Mouse (Mus musculus) heart, embryonic 10.5 days (tissue): ENCODE results near the gene Ifna16. TPM values are rescaled to one million over a fixed set of nuclear protein-coding genes. Genes with fewer than 3 reads are reported as not detected.

Experiments
- DNase-seq: peaks from one replicate; pipeline ENCODE4 v3.0.0-alpha.2; 2017; ENCODE audit warnings: low spot score
- H3K27ac ChIP-seq: fragments of 300-500 bp; sonication (generic); 2 replicates; pipeline ENCODE4 v1.5.1; 2016; ENCODE audit warnings: mild to moderate bottlenecking
- H3K27me3 ChIP-seq: fragments of 300-500 bp; sonication (generic); 2 replicates; pipeline ENCODE4 v1.6.1; 2016; ENCODE audit warnings: mild to moderate bottlenecking; ENCODE audit not compliant: poor library complexity, insufficient read depth, severe bottlenecking
- H3K36me3 ChIP-seq: fragments of 300-500 bp; sonication (generic); 2 replicates; pipeline ENCODE4 v1.6.1; 2016; ENCODE audit warnings: mild to moderate bottlenecking, moderate library complexity
- H3K4me1 ChIP-seq: fragments of 300-500 bp; sonication (generic); 2 replicates; pipeline ENCODE4 v1.6.1; 2016; ENCODE audit warnings: mild to moderate bottlenecking
- H3K4me3 ChIP-seq: fragments of 300-500 bp; sonication (generic); 2 replicates; pipeline ENCODE4 v1.5.1; 2016; ENCODE audit warnings: mild to moderate bottlenecking, moderate library complexity
- H3K9me3 ChIP-seq: fragments of 300-500 bp; sonication (generic); 2 replicates; pipeline ENCODE4 v1.6.1; 2016; ENCODE audit warnings: mild to moderate bottlenecking, moderate library complexity
- WGBS: fragments of 180-500 bp; shearing (Covaris S2); methylation state at CpG from one replicate; pipeline ENCODE4 v1.1.7; 2016; 5-methylcytosine and 5-hydroxymethylcytosine counted together
- polyA plus RNA-seq: library from polyadenylated mRNA; unstranded; fragments of >200 nt; fragmentation: Nextera tagmentation; extraction: Ambion mirVana; gene quantifications from 2 replicates; pipeline ENCODE4 v1.2.1, GENCODE M21; 2016

Ifna16 gene
- polyA plus RNA-seq, 1 experiment from 2014 or later = not detected

DNA sequence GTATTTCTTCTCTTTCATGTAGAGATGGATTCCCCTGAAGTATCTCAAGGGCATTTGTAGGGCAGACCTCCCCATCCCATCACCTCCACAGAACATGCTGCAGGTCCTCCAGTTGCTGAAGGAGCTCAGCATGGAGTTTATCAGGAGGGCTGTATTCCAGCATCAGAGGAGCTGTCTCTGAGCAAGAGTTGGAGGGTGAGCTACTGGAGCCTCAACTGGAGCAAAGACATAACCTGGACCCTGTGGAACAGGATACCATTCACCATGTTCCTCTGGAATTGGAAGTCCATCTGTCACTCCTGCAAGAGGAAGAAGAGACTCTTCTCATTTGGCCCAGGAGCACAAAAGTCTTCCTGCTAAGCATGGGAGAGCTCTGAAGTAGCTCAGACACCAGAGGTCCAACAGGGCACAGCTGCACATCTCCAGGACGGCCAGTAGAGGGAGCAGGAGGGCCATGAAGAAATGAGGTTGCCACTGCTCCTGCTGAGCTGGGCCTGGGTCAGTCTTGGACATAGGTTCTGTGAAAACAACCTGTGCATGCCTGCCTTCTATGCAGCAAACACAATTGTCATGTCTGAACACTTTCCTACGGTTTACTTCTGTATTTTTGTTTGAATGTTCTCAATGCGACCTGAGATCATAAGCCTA, 19.6 kb upstream of the Ifna16 start:
- peak; percentile 88 for DNase-seq
- no peaks in the 10 kb centered on the region for H3K9me3 ChIP-seq
- H3K4me1 ChIP-seq = no peaks in the 10 kb centered on the region
- 24% methylated on average over 3 of the region's 3 CpGs for WGBS
- H3K27ac ChIP-seq = no peak overlapping the region
- no peaks in the 10 kb centered on the region for H3K36me3 ChIP-seq
- no peaks in the 10 kb centered on the region for H3K27me3 ChIP-seq
- H3K4me3 ChIP-seq = no peak overlapping the region

DNA sequence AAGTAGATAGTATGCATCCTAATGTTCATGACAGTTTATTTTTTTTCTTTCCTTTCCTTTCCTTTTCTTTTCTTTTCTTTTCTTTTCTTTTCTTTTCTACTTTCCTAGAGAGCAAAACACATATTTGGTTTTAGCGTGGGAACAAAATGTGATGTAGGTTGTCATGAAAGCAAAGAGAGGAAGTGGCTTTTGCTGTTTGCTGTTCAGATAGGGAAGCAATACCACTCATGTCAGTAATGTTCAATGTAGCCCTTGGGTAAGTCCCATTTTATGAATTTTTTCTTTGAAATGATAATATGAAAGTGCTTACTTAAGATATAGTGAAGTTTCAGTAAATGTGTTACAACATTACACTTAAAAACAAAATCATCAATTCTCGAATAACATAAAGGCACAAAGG, 16.7 kb upstream of the Ifna16 start:
- Histone ChIP-seq H3K9me3 (no peaks in the 10 kb centered on the region), H3K36me3 (no peaks in the 10 kb centered on the region), H3K27me3 (no peaks in the 10 kb centered on the region), H3K4me1 (no peaks in the 10 kb centered on the region), H3K4me3 (no peak overlapping the region), H3K27ac (no peak overlapping the region)
- no peak for DNase-seq
- WGBS = 78% methylated on average over 2 of the region's 2 CpGs

DNA sequence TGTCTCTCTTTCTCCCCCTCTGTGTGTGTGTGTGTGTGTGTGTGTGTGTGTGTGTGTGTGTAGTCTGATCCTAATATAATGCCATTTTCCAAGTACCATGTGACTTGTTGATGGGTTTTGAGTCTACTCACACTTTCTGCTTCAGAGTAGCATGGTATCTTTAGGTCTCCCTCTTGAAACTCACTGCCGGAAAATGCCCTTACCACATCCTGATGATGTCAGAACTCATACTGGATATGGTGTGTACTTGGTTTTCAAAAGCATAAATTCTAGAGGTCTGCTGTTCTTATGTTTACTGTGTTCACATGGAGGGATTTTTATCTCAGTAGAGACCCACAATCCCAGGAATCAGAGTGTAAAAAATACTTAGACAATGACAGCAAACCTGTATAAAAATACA, 15.8 kb upstream of the Ifna16 start:
- Histone ChIP-seq H3K27me3 (no peaks in the 10 kb centered on the region), H3K36me3 (no peaks in the 10 kb centered on the region), H3K4me1 (no peaks in the 10 kb centered on the region), H3K27ac (no peak overlapping the region), H3K9me3 (no peaks in the 10 kb centered on the region), H3K4me3 (no peak overlapping the region)
- DNase-seq = no peak
- 77% methylated on average over 1 of the region's 1 CpGs for WGBS

DNA sequence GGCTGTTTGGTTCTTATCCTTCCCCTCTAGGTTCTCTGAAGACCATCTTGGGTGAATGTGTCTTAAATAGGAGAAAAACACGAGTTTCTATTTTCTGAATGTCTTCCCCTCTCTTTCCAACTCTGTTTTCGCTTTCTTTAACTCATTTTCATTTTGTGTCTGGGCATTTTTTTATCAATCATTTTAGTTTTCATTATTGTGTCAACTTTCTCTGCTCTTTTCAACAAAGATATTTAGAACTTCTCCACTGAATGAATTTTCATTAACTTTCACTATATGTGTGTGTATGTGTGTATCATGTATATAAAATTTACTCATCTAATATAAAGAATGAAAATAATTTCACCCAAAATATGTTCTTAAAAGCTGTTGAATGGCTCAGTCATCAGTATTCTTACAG, 14.5 kb upstream of the Ifna16 start, which contains the start of gene Ifnab:
Gene Ifnab (minus strand): TSS at position 101 of the 400 bp plus-strand sequence.
- no peak for DNase-seq
- no peak within 1 kb of the TSS for H3K27ac ChIP-seq
- no peaks in the 10 kb centered on the region for H3K27me3 ChIP-seq
- no peak within 1 kb of the TSS for H3K4me3 ChIP-seq
- no peaks in the 10 kb centered on the region for H3K4me1 ChIP-seq
- no peaks in the 10 kb centered on the region for H3K36me3 ChIP-seq
- H3K9me3 ChIP-seq = no peaks in the 10 kb centered on the region
- WGBS = 64% methylated on average over 2 of the region's 2 CpGs

DNA sequence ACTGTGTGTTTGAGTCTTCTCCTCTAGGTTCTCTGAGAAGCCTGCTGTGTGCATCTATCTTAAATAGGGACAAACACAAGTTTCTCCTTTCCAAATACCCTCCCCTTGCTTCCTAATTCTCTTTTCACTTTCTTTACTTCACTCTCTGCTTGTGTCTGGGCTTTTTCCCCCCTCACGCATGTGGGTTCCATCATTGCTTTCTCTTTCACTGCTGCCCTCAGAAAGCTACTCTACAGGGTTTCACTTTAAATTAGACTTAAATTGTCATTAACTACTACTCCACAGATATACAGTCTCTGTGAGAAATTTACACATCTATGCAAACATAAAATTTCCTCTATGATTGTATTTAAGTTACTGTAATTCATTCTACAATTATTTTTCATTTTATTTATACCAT, 7.1 kb upstream of the Ifna16 start, which contains the start of gene Ifna2:
Gene Ifna2 (minus strand): TSS at position 101 of the 400 bp plus-strand sequence.
- Histone ChIP-seq H3K27ac (no peak within 1 kb of the TSS), H3K27me3 (no peaks in the 10 kb centered on the region), H3K4me3 (no peak within 1 kb of the TSS), H3K4me1 (no peaks in the 10 kb centered on the region), H3K9me3 (no peaks in the 10 kb centered on the region), H3K36me3 (no peaks in the 10 kb centered on the region)
- WGBS = 85% methylated on average over 1 of the region's 1 CpGs
- DNase-seq = no peak

DNA sequence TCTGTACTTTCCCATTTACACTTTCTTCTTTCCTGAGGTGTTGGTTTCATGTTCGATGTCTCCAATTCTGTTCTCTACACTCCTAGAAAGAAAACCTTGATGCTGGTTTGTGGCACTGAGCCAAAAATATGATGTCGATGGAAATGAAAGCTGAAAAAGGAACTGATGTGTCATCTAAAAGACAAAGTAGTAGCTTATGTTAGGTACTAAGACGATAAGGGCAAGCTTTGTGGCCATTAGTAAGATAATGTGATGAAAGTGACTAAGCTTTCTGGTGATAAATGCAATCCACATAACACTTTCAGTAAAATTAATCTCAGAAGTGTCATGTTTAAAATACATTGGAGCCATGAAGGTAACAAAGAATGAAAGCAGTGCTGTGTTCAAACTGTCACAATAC, 4.6 kb upstream of the Ifna16 start:
- DNase-seq = no peak
- H3K4me1 ChIP-seq = no peaks in the 10 kb centered on the region
- H3K9me3 ChIP-seq = no peaks in the 10 kb centered on the region
- H3K27ac ChIP-seq = no peak overlapping the region
- 76% methylated on average over 3 of the region's 3 CpGs for whole genome bisulfite sequencing
- H3K36me3 ChIP-seq = no peaks in the 10 kb centered on the region
- H3K4me3 ChIP-seq = no peak overlapping the region
- H3K27me3 ChIP-seq = no peaks in the 10 kb centered on the region

DNA sequence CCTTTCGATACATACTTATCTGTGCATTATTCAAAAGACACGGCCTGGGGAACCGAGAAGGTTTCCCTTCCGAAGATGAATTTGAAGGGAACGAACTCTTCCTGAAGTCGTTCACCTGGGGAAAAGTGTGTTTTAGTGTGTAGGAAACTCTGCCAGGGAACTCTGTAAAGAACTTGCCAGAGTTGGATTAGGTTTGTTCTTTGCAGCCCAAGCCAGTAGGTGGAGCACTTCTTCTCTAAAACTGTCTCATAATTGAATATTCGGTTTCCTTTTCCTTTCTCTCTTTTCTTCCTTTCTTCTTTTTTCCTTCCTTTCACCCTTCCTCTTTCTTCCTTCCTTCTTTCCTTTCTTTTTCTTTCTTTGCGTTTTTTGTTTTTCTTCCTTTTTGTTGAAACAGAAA, 3.6 kb upstream of the Ifna16 start:
- Histone ChIP-seq H3K4me3 (no peak overlapping the region), H3K9me3 (no peaks in the 10 kb centered on the region), H3K4me1 (no peaks in the 10 kb centered on the region), H3K27me3 (no peaks in the 10 kb centered on the region), H3K27ac (no peak overlapping the region), H3K36me3 (no peaks in the 10 kb centered on the region)
- WGBS = 49% methylated on average over 8 of the region's 8 CpGs
- DNase-seq = no peak

DNA sequence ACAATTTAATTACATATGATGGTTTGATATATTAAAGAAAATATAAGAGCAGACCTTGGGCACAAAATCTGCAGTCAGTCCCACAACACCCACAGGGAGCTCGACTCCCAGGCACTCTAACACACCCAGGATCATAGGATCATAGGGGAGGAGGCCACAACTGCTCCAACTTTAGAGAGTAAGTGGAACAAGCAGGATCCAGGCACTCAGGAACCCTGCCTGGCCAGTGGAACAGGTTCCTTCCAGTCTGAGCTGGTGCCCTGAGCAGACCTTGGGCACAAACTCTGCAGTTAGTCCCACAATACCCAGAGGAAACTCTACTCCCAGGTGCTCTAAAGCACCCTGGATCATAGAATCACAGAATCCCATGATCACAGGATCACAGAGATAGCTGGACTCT, 21.3 kb downstream of the Ifna16 start:
- Histone ChIP-seq H3K9me3 (no peaks in the 10 kb centered on the region), H3K4me1 (no peaks in the 10 kb centered on the region), H3K27me3 (no peaks in the 10 kb centered on the region), H3K27ac (no peak overlapping the region), H3K4me3 (no peak overlapping the region), H3K36me3 (no peaks in the 10 kb centered on the region)
- 38% methylated on average over 1 of the region's 1 CpGs for WGBS
- DNase-seq = no peak

DNA sequence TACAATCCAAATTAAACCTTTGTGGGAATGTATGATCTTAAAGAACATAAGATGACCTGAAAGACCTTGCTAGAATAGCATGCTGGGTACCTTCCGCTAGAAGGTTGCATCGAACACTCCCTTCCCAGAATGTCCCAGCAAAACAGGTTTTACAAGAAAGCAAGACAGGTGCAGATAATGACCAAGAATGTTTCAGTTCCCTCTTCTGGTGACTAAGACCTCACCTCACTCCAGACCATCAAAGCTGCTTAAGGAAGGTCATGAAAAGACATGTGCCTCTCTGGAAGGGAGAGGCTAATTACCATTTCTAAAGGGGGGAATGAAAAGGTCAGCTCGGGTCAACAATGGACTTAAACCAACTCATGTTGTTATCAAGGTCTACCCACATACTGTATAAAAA, 23.1 kb downstream of the Ifna16 start:
- Histone ChIP-seq H3K9me3 (no peaks in the 10 kb centered on the region), H3K36me3 (no peaks in the 10 kb centered on the region), H3K27ac (no peak overlapping the region), H3K4me1 (no peaks in the 10 kb centered on the region), H3K4me3 (no peak overlapping the region), H3K27me3 (no peaks in the 10 kb centered on the region)
- 84% methylated on average over 3 of the region's 3 CpGs for WGBS
- DNase-seq = no peak

DNA sequence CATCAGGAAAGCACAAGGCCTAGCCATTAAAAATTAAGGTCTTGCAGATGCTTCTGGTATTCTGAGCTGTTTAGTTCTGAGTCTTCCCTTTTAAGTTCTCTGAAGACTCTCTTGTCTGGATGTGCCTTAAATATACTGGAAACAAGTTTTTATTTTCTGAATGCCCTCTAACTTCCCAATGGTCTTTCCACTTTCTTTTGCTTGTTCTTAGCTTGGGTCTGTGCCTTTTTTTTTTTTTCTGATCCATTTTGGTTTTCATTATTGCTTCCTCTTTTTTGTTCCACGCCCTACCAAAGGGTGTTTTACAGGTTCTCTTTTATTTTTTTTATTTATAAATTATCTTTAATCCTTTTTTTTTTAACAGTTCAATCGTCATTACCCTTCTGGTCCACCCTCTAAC, 32.4 kb downstream of the Ifna16 start, which contains the start of gene Ifna13:
Gene Ifna13 (minus strand): TSS at position 101 of the 400 bp plus-strand sequence.
- Histone ChIP-seq H3K27ac (no peak within 1 kb of the TSS), H3K9me3 (no peaks in the 10 kb centered on the region), H3K27me3 (no peaks in the 10 kb centered on the region), H3K4me3 (no peak within 1 kb of the TSS), H3K36me3 (no peaks in the 10 kb centered on the region), H3K4me1 (no peaks in the 10 kb centered on the region)
- no peak for DNase-seq
- 62% methylated on average over 2 of the region's 2 CpGs for WGBS

DNA sequence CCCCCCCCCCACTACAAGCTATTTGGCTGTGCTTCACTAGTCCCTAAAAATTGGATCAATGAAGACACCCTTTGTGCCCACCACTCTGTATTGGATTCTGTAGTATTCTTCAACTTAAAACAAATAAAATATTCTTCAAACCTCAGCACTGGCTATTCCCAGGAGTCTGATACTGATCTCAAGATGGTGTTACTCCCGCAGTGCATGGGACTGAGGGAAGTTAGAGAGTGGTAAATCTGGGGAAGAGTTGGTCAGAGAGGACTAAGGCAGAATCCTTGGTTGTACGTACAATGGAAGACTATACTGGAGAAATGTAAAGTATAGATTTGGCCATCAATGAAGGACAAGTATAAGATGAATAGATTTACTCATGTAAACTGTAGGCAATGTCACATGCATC, 34.2 kb downstream of the Ifna16 start:
- H3K4me3 ChIP-seq = no peak overlapping the region
- no peaks in the 10 kb centered on the region for H3K4me1 ChIP-seq
- DNase-seq = no peak
- no peaks in the 10 kb centered on the region for H3K9me3 ChIP-seq
- WGBS = 45% methylated on average over 2 of the region's 2 CpGs
- no peaks in the 10 kb centered on the region for H3K27me3 ChIP-seq
- no peaks in the 10 kb centered on the region for H3K36me3 ChIP-seq
- H3K27ac ChIP-seq = no peak overlapping the region

DNA sequence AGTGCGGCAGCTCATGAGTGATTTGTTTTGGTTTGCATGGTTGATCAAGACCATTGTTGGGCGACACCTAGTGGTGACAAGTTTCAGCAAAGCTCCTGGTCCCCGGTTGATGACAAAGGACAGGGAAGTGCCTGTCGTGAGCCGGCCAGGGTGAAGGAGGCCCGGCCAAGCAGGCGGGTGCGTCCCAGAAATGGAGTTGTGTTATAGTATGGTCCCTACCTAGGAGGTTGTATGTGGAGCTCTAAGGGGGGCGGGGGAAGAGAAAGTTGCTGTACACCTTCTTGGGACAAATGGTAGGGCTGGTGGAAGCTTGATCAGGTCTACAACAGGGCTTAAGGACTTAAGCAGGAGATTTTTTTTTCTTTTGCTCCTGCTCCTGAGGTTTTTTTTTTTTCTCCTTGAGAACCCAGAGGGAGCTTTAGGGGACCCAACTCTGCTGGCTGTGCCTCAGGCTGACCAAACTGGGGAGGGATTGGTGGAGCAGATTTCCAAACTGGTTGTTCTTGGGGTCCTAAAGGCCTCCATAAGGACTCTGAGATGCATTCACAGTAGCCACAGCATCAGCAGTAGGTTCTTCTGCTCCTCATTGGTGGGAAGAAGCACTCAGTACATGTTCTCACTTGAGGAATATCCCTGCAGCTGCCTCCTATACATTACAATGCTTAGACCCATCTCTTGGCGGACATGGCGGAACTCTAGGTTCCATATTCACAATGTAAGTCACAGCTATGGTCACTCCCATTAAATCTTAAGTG, 35.5 kb downstream of the Ifna16 start:
- WGBS = 22% methylated on average over 11 of the region's 11 CpGs
- no peaks in the 10 kb centered on the region for H3K27me3 ChIP-seq
- H3K36me3 ChIP-seq = no peaks in the 10 kb centered on the region
- DNase-seq = peak; percentile 93
- H3K9me3 ChIP-seq = no peaks in the 10 kb centered on the region
- H3K4me3 ChIP-seq = peak overlapping the region; percentile 53
- H3K27ac ChIP-seq = no peak overlapping the region
- no peaks in the 10 kb centered on the region for H3K4me1 ChIP-seq

DNA sequence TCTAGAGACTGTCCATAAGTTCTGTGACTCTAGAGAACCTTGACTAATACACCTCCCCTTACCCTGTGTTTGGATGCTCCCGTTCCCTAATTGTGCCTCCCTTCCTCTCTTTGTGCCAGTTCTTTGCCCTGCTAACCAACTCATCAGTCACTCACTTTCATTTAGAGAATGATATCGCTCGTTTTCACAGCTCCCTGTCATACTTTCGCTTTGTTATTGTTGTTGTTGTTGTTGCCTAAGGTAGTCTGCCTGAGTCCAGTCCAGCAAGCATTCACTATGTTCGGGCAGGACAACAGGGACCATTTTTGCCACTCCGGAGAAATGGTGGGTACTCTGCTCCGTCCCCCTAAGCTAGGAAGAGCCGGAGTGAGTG, 36.0 kb downstream of the Ifna16 start:
- WGBS = 70% methylated on average over 8 of the region's 8 CpGs
- peak overlapping the region; percentile 53 for H3K4me3 ChIP-seq
- no peak for DNase-seq
- no peaks in the 10 kb centered on the region for H3K4me1 ChIP-seq
- H3K27me3 ChIP-seq = no peaks in the 10 kb centered on the region
- no peaks in the 10 kb centered on the region for H3K9me3 ChIP-seq
- H3K36me3 ChIP-seq = no peaks in the 10 kb centered on the region
- H3K27ac ChIP-seq = no peak overlapping the region
